Mouse (Mus musculus) liver, embryonic 14.5 days (tissue): ENCODE data around the gene Tubb4a.

Source experiments
- CTCF ChIP-seq: IDR thresholded peaks from 2 replicates; pipeline ENCODE4 v1.5.1; 2016; ENCODE audit warnings: antibody characterized with exemption, low read depth, control low read depth
- EP300 ChIP-seq: IDR thresholded peaks from 2 replicates; pipeline ENCODE4 v1.6.1; 2016; ENCODE audit warnings: antibody characterized with exemption, low read depth

GRCm38 (mm10) chr17:57076916-57077315 is 10.7 kb downstream of the Tubb4a start:
- TF ChIP-seq EP300 (no peak), CTCF (no peak)
